Mouse (Mus musculus) CD4-positive, CD25-positive, alpha-beta regulatory T cell, adult 4 months (primary cell): ENCODE data around the gene Uqcr11. TPM values are rescaled to one million over a fixed set of nuclear protein-coding genes. Genes with fewer than 3 reads are reported as not detected.

Experiments
- ATAC-seq: one replicate; pipeline ENCODE4 v1.8.0; 2017
- polyA plus RNA-seq, 2 experiments: library from polyadenylated mRNA; unstranded; fragments of 100-300 nt; shearing (Covaris generic); gene quantifications; one replicate each; pipeline ENCODE4 v1.2.1; 2017

Uqcr11 gene
- polyA plus RNA-seq, 2 experiments from 2014 or later, result 268 to 337 TPM

- no peak for ATAC-seq
Observed at GRCm38 (mm10) chr10:80371411-80371966, 35.1 kb downstream of the Uqcr11 start.

GRCm38 (mm10) chr10:80369995-80370747 is 36.5 kb downstream of the Uqcr11 start:
- ATAC-seq, result no peak

GRCm38 (mm10) chr10:80368392-80368791 is 38.2 kb downstream of the Uqcr11 start:
- peak; percentile 48 for ATAC-seq

GRCm38 (mm10) chr10:80367954-80368353 is 38.7 kb downstream of the Uqcr11 start:
- no peak for ATAC-seq

GRCm38 (mm10) chr10:80365736-80366135 is 40.9 kb downstream of the Uqcr11 start:
- no peak for ATAC-seq

GRCm38 (mm10) chr10:80363734-80364133 is 42.9 kb downstream of the Uqcr11 start:
- no peak for ATAC-seq

- no peak for ATAC-seq
Observed at GRCm38 (mm10) chr10:80357994-80358639, 48.5 kb downstream of the Uqcr11 start.

GRCm38 (mm10) chr10:80357336-80357735 is 49.3 kb downstream of the Uqcr11 start:
- no peak for ATAC-seq

GRCm38 (mm10) chr10:80356737-80357136 is 49.9 kb downstream of the Uqcr11 start:
- ATAC-seq, result no peak

GRCm38 (mm10) chr10:80356001-80356682 is 50.5 kb downstream of the Uqcr11 start, which contains the start of gene Plk5:
Gene Plk5, plus strand, starts transcription at chr10:80356459.
- ATAC-seq, result no peak

- no peak for ATAC-seq
Observed at GRCm38 (mm10) chr10:80355431-80355830, 51.2 kb downstream of the Uqcr11 start.

Other genes with a start within 250 kb of the Uqcr11 start
- 100 to 1,000 TPM; 124 to 272 TPM for gene Cirbp, start 240.8 kb downstream of the Uqcr11 start, polyA plus RNA-seq
- gene 1600002K03Rik, start 233.9 kb downstream of the Uqcr11 start, polyA plus RNA-seq, result 10 to 100 TPM; 21.6 to 23.5 TPM
- under 1 TPM in 1 of 2 experiments, not detected in 1; 0.28 TPM for gene Efna2, start 227.3 kb downstream of the Uqcr11 start, polyA plus RNA-seq
- 10 to 100 TPM; 73.3 to 96.9 TPM for gene Mum1, start 180.4 kb downstream of the Uqcr11 start, polyA plus RNA-seq
- gene Ndufs7, start 157.7 kb downstream of the Uqcr11 start, polyA plus RNA-seq, result 100 to 1,000 TPM; 231 to 237 TPM
- gene Gamt, start 145.8 kb downstream of the Uqcr11 start, polyA plus RNA-seq, result under 1 TPM in 1 of 2 experiments, not detected in 1; 0.47 TPM
- gene Dazap1, start 145.3 kb downstream of the Uqcr11 start, polyA plus RNA-seq, result 10 to 100 TPM; 10.4 to 14.7 TPM
- 1,000 to 10,000 TPM; 1,622 to 1,794 TPM for gene Rps15, start 114.4 kb downstream of the Uqcr11 start, polyA plus RNA-seq
- under 1 TPM in 1 of 2 experiments, not detected in 1; 0.16 TPM for gene Apc2, start 110.9 kb downstream of the Uqcr11 start, polyA plus RNA-seq
- 10 to 100 TPM; 47.1 to 59.9 TPM for gene 2310011J03Rik, start 86.3 kb downstream of the Uqcr11 start, polyA plus RNA-seq
- 10 to 100 TPM; 11.9 to 12.3 TPM for gene Pcsk4, start 77.3 kb downstream of the Uqcr11 start, polyA plus RNA-seq
- gene Reep6, start 76.9 kb downstream of the Uqcr11 start, polyA plus RNA-seq, result under 1 TPM in 1 of 2 experiments, not detected in 1; 0.51 TPM
- gene Adamtsl5, start 58.4 kb downstream of the Uqcr11 start, polyA plus RNA-seq, result not detected
- not detected for gene Plk5, start 50.4 kb downstream of the Uqcr11 start, polyA plus RNA-seq
- 1 to 10 TPM in 1 of 2 experiments, not detected in 1; 1.3 TPM for gene Mex3d, start 19.2 kb downstream of the Uqcr11 start, polyA plus RNA-seq
- gene Mbd3, start 7.3 kb downstream of the Uqcr11 start, polyA plus RNA-seq, result 10 to 100 TPM; 26.7 to 27.2 TPM
- 1 to 10 TPM; 7.5 to 8.5 TPM for gene Tcf3, start 26.8 kb upstream of the Uqcr11 start, polyA plus RNA-seq
- gene Onecut3, start 88.0 kb upstream of the Uqcr11 start, polyA plus RNA-seq, result not detected
- not detected for gene Atp8b3, start 132.3 kb upstream of the Uqcr11 start, polyA plus RNA-seq
- 10 to 100 TPM; 13.6 to 16.4 TPM for gene Rexo1, start 154.7 kb upstream of the Uqcr11 start, polyA plus RNA-seq
- gene Klf16, start 170.5 kb upstream of the Uqcr11 start, polyA plus RNA-seq, result 1 to 10 TPM; 7.2 to 10.0 TPM
- gene Abhd17a, start 183.5 kb upstream of the Uqcr11 start, polyA plus RNA-seq, result 1 to 10 TPM; 2.3 to 9.7 TPM
- 100 to 1,000 TPM in 1 of 2 experiments, 10 to 100 TPM in 1; 98.1 to 145 TPM for gene Scamp4, start 196.0 kb upstream of the Uqcr11 start, polyA plus RNA-seq
- 1 to 10 TPM; 1.7 to 3.6 TPM for gene Adat3, start 196.1 kb upstream of the Uqcr11 start, polyA plus RNA-seq
- gene Gm49322, start 199.2 kb upstream of the Uqcr11 start, polyA plus RNA-seq, result 10 to 100 TPM; 11.1 to 13.6 TPM
- 10 to 100 TPM in 1 of 2 experiments, 1 to 10 TPM in 1; 6.9 to 12.8 TPM for gene Csnk1g2, start 216.0 kb upstream of the Uqcr11 start, polyA plus RNA-seq